In the genomic region with DNA sequence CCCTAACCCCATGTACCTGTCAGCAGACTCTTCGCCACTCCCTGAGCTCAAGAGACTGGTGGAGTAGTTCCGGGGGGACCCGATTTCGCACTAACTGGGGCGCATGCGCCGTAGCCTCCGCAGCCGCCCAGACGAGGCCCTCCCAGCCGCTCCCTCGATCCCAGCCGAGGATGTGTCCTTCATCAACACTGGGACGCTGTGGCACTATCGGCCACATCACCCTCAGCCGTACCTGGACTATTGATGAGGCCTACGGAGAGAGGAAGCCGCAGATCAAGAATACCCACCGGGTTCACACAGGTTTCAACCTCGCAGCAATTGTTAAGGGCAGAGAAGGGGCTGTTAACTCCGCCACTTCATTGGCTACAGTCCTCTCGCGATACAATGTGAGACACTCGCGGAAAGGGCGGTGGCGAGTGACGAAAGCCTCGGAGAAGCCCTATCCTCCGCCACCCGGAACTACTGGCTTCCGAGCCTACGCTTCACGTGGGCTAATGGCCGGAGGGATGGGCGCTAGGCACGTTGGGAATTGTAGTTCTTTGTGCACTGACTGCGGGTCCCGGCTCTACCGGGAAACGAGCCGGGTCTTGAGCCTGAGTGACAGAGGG, we compare ENCODE assay signal across 8 mouse cellular contexts. TPM values are rescaled to one million over a fixed set of nuclear protein-coding genes. Genes with fewer than 3 reads are reported as not detected.
DNase-seq lines count a peak whose midpoint lies in the region; ATAC-seq lines count a peak whose summit lies in the region.

No protein-coding gene starts in this region.

- H3K4me2 ChIP-seq in hindbrain, embryonic 14.5 days (replicated peaks): peak overlapping the region; percentile 85

- peak; percentile 96 for ATAC-seq in hindbrain, embryonic 14.5 days (ENCODE audit: low FRiP score)

- under 1% methylated on average over 42 of the region's 42 CpGs for WGBS in hindbrain, embryonic 14.5 days

- peak; percentile 99 for DNase-seq in R1 (ENCODE audit: low read depth, low spot score)
- DNase-seq in cerebellum, postnatal 25 days: peak; percentile 96 to 97
- DNase-seq in frontal cortex, postnatal 25 days (ENCODE audit: low spot score in 2 of 2): peak; percentile 94 to 96
- DNase-seq in hindbrain, embryonic 14.5 days (ENCODE audit: low spot score): peak; percentile 99
- peak; percentile 97 to 98 for DNase-seq in layer of hippocampus, postnatal 36 days
- DNase-seq in lung, postnatal 36 days: peak; percentile 100
- peak; percentile 100 for DNase-seq in retina, postnatal 1 day
- DNase-seq in urinary bladder, adult 18-20 months (ENCODE audit: low spot score in 2 of 2): peak; percentile 92 to 98

- H3K9ac ChIP-seq in hindbrain, embryonic 14.5 days: peak overlapping the region; percentile 91

- no peaks in the 10 kb centered on the region for H3K9me3 ChIP-seq in hindbrain, embryonic 14.5 days (ENCODE audit: control insufficient read depth, low read length)

- H3K27ac ChIP-seq in hindbrain, embryonic 14.5 days: peak overlapping the region; percentile 94

- H3K27me3 ChIP-seq in hindbrain, embryonic 14.5 days (ENCODE audit: control insufficient read depth, insufficient read depth, low read length): no peaks in the 10 kb centered on the region

- H3K36me3 ChIP-seq in hindbrain, embryonic 14.5 days (replicated peaks; ENCODE audit: control insufficient read depth, insufficient read depth): peaks cover 41% of the 10 kb centered on the region

- H3K4me1 ChIP-seq in hindbrain, embryonic 14.5 days (replicated peaks; ENCODE audit: control insufficient read depth, insufficient read depth, low read length): peaks cover 18% of the 10 kb centered on the region

- peak overlapping the region; percentile 96 for H3K4me3 ChIP-seq in hindbrain, embryonic 14.5 days (replicated peaks; ENCODE audit: low read length)

RNA-seq across cellular contexts. Expression of a gene that starts 0.7 kb away (rescaled TPM):
- polyA plus RNA-seq in hindbrain, embryonic 14.5 days (2014; fragmentation: Nextera tagmentation; extraction: Ambion mirVana): 129 and 144 TPM in 2 replicates
- 10 to 100 TPM; 52.3 to 53.9 TPM for total RNA-seq in layer of hippocampus, postnatal 36 days (2021)

RNA-seq across cellular contexts. Expression of a gene that starts 0.8 kb away (rescaled TPM):
- polyA plus RNA-seq in hindbrain, embryonic 14.5 days (2014; fragmentation: Nextera tagmentation; extraction: Ambion mirVana): 18.7 and 19.6 TPM in 2 replicates
- total RNA-seq in layer of hippocampus, postnatal 36 days (2021): 10 to 100 TPM; 43.9 to 44.0 TPM

RNA-seq across cellular contexts. Expression of a gene that starts 39.4 kb away (rescaled TPM):
- polyA plus RNA-seq in hindbrain, embryonic 14.5 days (2014; fragmentation: Nextera tagmentation; extraction: Ambion mirVana): not detected in 2 replicates
- not detected for total RNA-seq in layer of hippocampus, postnatal 36 days (2021)

Comparison
In these comparisons a context has a peak if more than half of its experiments do, and no peak if none do; other contexts are left out.
1. Peak in every context shown above with its lines: DNase-seq, ATAC-seq, H3K4me3 ChIP-seq and H3K27ac ChIP-seq.